Mouse (Mus musculus) cortical plate, adult 2 months (tissue): ENCODE data around the gene Chn2. TPM values are rescaled to one million over a fixed set of nuclear protein-coding genes. Genes with fewer than 3 reads are reported as not detected.

ENCODE experiments used
- H3K27ac ChIP-seq: fragments of 200-500 bp; 2 replicates; pipeline ENCODE4 v1.5.1; 2012; ENCODE audit warnings: low read length, control low read depth, inconsistent platforms; ENCODE audit not compliant: insufficient read depth
- H3K4me1 ChIP-seq: fragments of 200-500 bp; 2 replicates; pipeline ENCODE4 v1.6.1; 2011; ENCODE audit warnings: low read length; ENCODE audit not compliant: control insufficient read depth, insufficient read depth
- H3K4me3 ChIP-seq: fragments of 200-500 bp; 2 replicates; pipeline ENCODE4 v1.5.1; 2011; ENCODE audit warnings: mild to moderate bottlenecking, low read length, control low read depth; ENCODE audit not compliant: insufficient read depth
- CTCF ChIP-seq: fragments of 200-500 bp; IDR thresholded peaks from 2 replicates; pipeline ENCODE4 v1.5.1; 2011; ENCODE audit warnings: mild to moderate bottlenecking, control low read depth, low read length; ENCODE audit not compliant: insufficient read depth; ENCODE audit errors: extremely low read depth
- POLR2A ChIP-seq: fragments of 200-500 bp; IDR thresholded peaks from 2 replicates; pipeline ENCODE4 v1.6.1; 2011; ENCODE audit warnings: mild to moderate bottlenecking, low read length, control low read depth; ENCODE audit not compliant: insufficient read depth; ENCODE audit errors: extremely low read depth
- polyA plus RNA-seq: library from polyadenylated mRNA; depleted of rRNA; stranded (reverse); fragments of >200 nt; gene quantifications from 2 replicates; pipeline ENCODE4 v1.2.3, GENCODE M21; 2012

Gene Chn2
- polyA plus RNA-seq, 1 experiment, result 54.9 TPM

DNA sequence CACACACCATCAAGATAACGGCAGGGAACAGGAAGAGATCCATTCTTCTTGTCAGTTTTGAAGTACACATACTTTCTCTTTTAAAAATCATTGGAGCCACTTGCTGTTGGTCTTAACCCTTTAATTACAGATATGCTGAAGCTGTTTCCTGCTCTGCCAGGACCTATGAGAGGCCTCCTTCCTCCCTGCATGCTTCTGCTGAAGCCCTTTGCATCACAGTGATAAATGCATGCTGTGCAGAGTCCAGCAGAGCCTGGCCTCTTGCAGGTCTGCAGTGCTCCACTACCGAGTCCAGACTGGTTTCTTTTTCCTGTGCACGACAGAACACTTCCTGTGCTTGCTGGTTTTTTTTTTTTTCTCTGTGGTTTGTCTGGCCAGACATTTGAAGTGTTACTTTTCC, 119.0 kb downstream of the Chn2 start:
- Histone ChIP-seq H3K4me1 (peaks cover 3% of the 10 kb centered on the region), H3K27ac (no peak overlapping the region), H3K4me3 (no peak overlapping the region)
- no peak for TF ChIP-seq POLR2A
- TF ChIP-seq CTCF, result no peak

DNA sequence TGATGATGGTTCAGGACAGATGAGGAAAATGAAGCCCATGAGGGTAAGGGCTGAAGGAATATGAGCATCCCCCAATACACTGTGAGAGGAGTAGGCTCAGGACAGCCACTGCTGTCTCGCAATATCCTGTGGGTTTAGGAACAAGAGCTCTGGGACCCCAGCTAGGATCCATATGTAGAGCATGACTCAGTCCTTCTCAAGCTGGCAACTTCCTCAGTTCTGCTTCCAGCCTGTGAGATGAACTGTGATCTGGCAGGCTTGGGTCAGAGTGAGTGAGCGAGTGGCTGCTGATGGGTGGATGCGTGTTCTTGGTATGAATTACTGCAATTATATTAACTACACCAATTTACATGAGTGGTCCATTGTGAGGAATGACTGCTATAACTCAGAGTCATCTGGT, 121.3 kb downstream of the Chn2 start:
- H3K4me3 ChIP-seq, result no peak overlapping the region
- H3K27ac ChIP-seq, result no peak overlapping the region
- no peak for TF ChIP-seq POLR2A
- no peak for TF ChIP-seq CTCF
- H3K4me1 ChIP-seq, result peaks cover 3% of the 10 kb centered on the region

DNA sequence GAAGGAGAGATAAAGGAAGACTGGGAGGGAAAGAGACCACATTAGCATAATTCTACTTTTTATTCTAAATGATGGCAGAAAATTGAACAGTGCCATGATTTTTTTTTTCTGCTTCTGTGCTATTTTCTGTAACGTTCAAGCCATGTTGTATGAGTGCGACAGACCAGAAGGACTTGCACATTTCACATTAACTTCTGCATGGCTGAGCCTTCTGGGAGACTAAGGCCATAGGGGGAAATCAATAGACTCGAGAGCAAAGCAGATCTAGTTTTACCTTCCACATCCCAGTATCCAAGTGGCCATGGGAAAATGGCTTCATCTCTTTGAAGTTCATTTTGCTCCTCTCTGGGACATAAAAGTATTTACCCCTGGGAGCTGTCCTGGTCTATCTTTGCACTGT, 121.9 kb downstream of the Chn2 start:
- Histone ChIP-seq H3K27ac (no peak overlapping the region), H3K4me1 (peaks cover 3% of the 10 kb centered on the region), H3K4me3 (no peak overlapping the region)
- TF ChIP-seq CTCF, result no peak
- TF ChIP-seq POLR2A, result no peak

DNA sequence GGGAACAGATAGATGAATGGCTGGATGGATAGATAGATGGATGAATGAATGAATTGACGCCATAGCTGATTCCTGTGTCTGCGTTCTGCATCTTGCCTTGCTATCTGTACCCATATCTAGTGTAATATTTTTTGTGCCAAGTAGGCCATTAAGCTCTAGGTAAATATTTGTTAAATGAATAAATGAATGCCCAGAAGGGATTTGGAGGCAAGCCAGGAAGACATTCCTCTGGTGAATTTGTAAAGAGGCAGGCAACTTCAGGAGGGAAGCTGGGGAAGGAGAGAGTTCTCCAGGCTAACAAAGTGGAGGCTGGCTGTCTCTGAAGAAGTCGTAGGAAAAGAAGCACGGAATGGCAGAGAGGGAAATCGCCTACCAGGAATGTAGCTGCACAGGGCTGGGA, 123.0 kb downstream of the Chn2 start:
- no peak overlapping the region for H3K4me3 ChIP-seq
- TF ChIP-seq POLR2A, result no peak
- H3K4me1 ChIP-seq, result peaks cover 3% of the 10 kb centered on the region
- no peak overlapping the region for H3K27ac ChIP-seq

DNA sequence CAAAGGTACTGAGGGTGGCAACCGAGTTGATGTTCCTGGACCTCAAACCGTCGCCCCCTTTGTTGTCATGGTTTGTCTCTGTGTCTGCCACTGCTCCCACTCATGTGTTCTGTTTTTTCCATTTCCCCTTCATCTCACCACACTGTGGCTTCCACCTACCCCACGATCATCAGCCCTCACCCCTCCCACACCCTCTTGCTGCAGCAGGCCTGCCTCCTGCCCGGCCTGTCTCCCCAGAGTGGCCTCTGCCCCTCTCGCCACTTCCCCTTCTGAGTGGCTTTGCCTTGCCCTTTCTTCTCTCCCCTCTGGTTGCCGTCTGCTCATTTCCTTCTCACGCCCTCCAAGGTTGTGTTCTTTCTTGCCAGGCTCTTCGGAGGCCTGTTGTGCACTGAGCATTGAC, 123.4 kb downstream of the Chn2 start:
- Histone ChIP-seq H3K27ac (no peak overlapping the region), H3K4me3 (no peak overlapping the region), H3K4me1 (peaks cover 3% of the 10 kb centered on the region)
- TF ChIP-seq POLR2A, result no peak
- no peak for TF ChIP-seq CTCF

DNA sequence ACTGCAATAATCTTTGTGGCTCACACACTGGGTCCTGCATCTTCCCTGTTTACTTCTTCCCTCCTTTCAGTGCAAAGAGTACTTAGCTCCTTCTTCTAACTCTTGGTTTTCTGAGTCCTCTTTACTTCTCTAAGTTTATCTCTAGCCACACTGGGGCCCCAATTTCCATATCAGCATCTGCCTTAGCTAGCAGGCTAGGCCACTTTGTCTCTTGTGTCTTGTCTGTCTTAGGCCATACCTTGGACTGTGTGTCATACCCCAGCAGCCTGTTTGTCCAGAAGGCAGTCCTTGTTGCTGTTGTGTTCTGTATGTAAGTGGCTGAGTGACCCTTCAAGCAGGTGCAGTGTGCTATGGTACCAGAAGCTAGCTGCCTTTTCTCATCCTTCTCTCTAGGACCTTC, 124.3 kb downstream of the Chn2 start:
- Histone ChIP-seq H3K4me3 (no peak overlapping the region), H3K27ac (no peak overlapping the region), H3K4me1 (peaks cover 3% of the 10 kb centered on the region)
- TF ChIP-seq POLR2A, result no peak
- no peak for TF ChIP-seq CTCF

DNA sequence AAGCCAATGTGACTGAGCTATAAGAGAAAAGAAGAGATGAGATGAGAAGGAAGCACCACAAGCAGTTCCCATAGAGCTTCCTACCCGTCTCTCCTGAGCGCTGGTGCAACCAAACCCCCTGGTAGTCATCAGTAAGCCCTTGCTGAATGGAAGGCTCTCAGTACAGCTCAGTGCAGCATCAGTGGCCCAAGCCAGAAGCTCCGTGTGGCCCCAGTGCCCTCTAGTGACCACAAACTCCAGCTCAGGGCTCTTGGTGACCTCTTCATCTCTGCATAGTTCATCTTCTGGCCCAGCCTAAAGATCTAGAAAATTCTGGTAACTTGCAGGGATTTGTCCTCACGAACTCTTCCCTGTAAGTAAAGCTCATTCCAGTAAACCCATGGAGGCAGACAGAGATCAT, 125.4 kb downstream of the Chn2 start:
- peaks cover 3% of the 10 kb centered on the region for H3K4me1 ChIP-seq
- TF ChIP-seq POLR2A (no peak), CTCF (peak; percentile 64)
- H3K4me3 ChIP-seq, result no peak overlapping the region
- H3K27ac ChIP-seq, result no peak overlapping the region

DNA sequence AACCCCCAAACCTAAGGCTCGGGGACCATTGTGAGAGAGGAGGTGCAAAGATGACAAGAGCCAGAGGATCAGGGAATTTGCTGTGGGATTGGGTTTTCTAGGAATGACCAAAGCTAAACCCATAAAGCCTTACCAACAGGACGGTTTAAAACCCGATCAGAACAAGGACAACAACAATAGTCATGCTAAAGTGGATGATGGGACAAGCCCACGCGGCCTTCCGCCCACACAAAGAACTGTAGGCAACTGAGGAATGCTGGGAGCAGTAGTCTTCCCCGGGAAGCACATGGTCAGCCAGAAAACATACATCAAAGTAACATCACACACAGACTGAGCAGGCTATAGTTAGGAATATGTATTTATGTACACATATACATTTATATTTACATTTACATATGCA, 125.9 kb downstream of the Chn2 start:
- TF ChIP-seq POLR2A, result no peak
- TF ChIP-seq CTCF, result no peak
- Histone ChIP-seq H3K27ac (no peak overlapping the region), H3K4me1 (peaks cover 3% of the 10 kb centered on the region), H3K4me3 (no peak overlapping the region)

DNA sequence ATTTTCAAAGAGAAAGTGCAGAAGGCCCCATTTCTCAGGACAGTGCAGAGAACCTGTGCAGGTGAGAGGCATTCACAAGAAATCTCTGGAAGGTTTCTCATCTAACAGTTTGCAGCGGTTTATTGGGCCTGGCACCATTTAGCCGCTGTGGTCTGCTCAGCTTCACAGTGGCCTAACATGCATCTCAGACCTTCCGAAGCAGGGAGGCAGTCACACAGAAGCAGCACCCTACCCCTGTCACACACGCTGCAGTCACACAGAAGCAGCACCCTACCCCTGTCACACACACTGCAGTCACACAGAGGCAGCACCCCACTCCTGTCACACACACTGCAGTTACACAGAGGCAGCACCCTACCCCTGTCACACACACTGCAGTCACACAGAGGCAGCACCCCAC, 126.5 kb downstream of the Chn2 start:
- Histone ChIP-seq H3K27ac (no peak overlapping the region), H3K4me1 (peaks cover under 1% of the 10 kb centered on the region), H3K4me3 (no peak overlapping the region)
- TF ChIP-seq POLR2A (no peak), CTCF (no peak)

DNA sequence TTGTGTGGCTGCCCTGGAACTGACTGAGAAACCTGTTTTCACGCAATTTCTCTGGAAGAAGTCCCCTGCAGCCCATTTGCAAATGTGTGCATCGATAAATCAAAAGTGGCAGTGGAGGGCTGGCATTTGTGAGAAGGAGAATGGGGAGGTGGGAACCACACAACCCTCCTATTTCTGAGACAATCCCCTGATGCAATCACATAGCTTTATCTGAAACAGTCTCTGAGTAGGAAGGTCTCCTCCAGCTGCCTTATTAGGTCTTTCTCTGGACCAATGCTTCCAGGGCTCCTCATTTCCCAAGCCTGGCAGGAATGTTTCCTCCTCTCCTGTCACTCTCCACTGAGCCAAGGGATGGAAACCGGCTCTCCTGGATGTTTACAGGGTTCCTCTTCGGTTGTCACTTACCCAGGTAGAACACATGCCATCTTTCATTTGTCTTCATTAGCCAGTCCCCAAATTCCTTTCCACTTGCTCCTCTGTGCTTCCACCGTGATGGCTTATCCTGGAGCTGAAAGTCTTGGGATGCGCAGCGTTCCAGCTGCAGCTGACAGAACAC, 127.7 kb downstream of the Chn2 start:
- no peak overlapping the region for H3K4me3 ChIP-seq
- H3K4me1 ChIP-seq, result no peaks in the 10 kb centered on the region
- TF ChIP-seq POLR2A, result no peak
- no peak for TF ChIP-seq CTCF
- no peak overlapping the region for H3K27ac ChIP-seq
